ENCODE assay signal across 29 mouse cellular contexts in the genomic region with DNA sequence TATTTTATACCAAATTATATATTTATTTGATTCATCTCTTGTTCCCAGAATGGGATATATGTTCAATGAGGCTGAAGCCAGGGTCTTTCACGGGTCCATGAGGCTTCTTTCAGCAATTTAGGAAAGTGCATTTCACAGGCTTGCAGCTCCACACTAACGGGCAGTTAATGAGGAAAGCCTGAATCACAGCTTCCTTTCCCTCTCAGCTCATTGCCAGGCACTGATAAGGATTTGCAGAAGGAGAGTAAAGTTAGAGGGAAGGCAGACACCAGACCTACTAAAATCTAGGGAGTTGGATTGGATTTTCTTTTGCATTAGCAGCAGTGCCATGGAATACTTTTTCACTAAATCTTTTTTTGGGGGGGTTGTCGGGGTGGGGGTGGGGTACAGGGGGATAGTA.
A peak's percentile ranks its signal among the peaks of the same experiment; 100 is the strongest.
DNase-seq lines count a peak whose midpoint lies in the region; ATAC-seq and TF ChIP-seq lines count a peak whose summit lies in the region.
"Had no signal": no experiment of that assay in that cellular context is flagged by ENCODE, and none has a peak within 500 bp of the region (broad histone marks: within the 10 kb centered on the region; RNA-seq: fewer than 3 reads in every experiment).

No protein-coding gene starts in this region.

- no peaks in the 10 kb centered on the region for H3K36me3 ChIP-seq in heart, embryonic 12.5 days
- H3K36me3 ChIP-seq in heart, embryonic 16.5 days (ENCODE audit: control insufficient read depth, insufficient read depth) = no peaks in the 10 kb centered on the region
- peaks cover 3% of the 10 kb centered on the region; the same call in 1 of the 2 replicates for H3K36me3 ChIP-seq in heart, embryonic 10.5 days
- H3K36me3 ChIP-seq in MEL (ENCODE audit: control insufficient read depth in 1 of 2, insufficient read depth in 2 of 2, low read length in 2 of 2) = peaks cover 0 to 7% of the 10 kb centered on the region in 2 experiments; a peak in 2 of 4 replicates
- no peaks in the 10 kb centered on the region for H3K36me3 ChIP-seq in forebrain, embryonic 13.5 days (ENCODE audit: poor library complexity, severe bottlenecking)
- H3K36me3 ChIP-seq: embryonic facial prominence, embryonic 13.5 days; forebrain, embryonic 12.5 days; hindbrain, embryonic 13.5 days had no signal

- H3K4me1 ChIP-seq in heart, embryonic 12.5 days (replicated peaks) = peaks cover 33% of the 10 kb centered on the region
- H3K4me1 ChIP-seq in heart, embryonic 16.5 days (ENCODE audit: control insufficient read depth, insufficient read depth, low read length) = peaks cover 20% of the 10 kb centered on the region
- H3K4me1 ChIP-seq in heart, embryonic 10.5 days = peaks cover 25% of the 10 kb centered on the region
- 0 out of 4 replicates have a peak, but pooled peaks cover 0 to 4% of the 10 kb centered on the region in 2 experiments for H3K4me1 ChIP-seq in MEL (ENCODE audit: control insufficient read depth in 1 of 2, insufficient read depth in 2 of 2, low read length in 2 of 2)
- H3K4me1 ChIP-seq in forebrain, embryonic 13.5 days = peaks cover 41% of the 10 kb centered on the region
- H3K4me1 ChIP-seq: embryonic facial prominence, embryonic 10.5 days; embryonic facial prominence, embryonic 13.5 days; hindbrain, embryonic 10.5 days had no signal

- no peak overlapping the region for H3K9ac ChIP-seq in heart, embryonic 12.5 days
- H3K9ac ChIP-seq in heart, embryonic 16.5 days (ENCODE audit: low read length) = no peak overlapping the region
- H3K9ac ChIP-seq in MEL (ENCODE audit: control insufficient read depth, low read depth, low read length, poor library complexity, severe bottlenecking) = no peak overlapping the region
- H3K9ac ChIP-seq in forebrain, embryonic 13.5 days = no peak overlapping the region
- H3K9ac ChIP-seq: embryonic facial prominence, embryonic 13.5 days; forebrain, embryonic 12.5 days; hindbrain, embryonic 13.5 days had no signal

- 25% methylated on average over 3 of the region's 3 CpGs for WGBS in heart, embryonic 12.5 days
- 35% methylated on average over 3 of the region's 3 CpGs for WGBS in heart, embryonic 16.5 days
- WGBS in heart, embryonic 10.5 days = 27% methylated on average over 3 of the region's 3 CpGs
- WGBS in forebrain, embryonic 13.5 days = 51% methylated on average over 3 of the region's 3 CpGs

- no peaks in the 10 kb centered on the region for H3K27me3 ChIP-seq in heart, embryonic 12.5 days (replicated peaks)
- no peaks in the 10 kb centered on the region for H3K27me3 ChIP-seq in heart, embryonic 16.5 days (ENCODE audit: control insufficient read depth, insufficient read depth, low read length)
- no peaks in the 10 kb centered on the region for H3K27me3 ChIP-seq in heart, embryonic 10.5 days (ENCODE audit: insufficient read depth, poor library complexity, severe bottlenecking)
- H3K27me3 ChIP-seq in MEL (ENCODE audit: control insufficient read depth in 1 of 2, insufficient read depth in 2 of 2, low read length in 2 of 2) = no peaks in the 10 kb centered on the region
- no peaks in the 10 kb centered on the region for H3K27me3 ChIP-seq in forebrain, embryonic 13.5 days
- H3K27me3 ChIP-seq: embryonic facial prominence, embryonic 13.5 days; forebrain, embryonic 12.5 days; hindbrain, embryonic 13.5 days had no signal

- TF ChIP-seq EP300 in MEL (IDR thresholded peaks at IDR 0.05; ENCODE audit: low read depth in 1 of 2, low read length in 2 of 2) = peak in 1 of 2 experiments; percentile 46; a peak in 1 of 4 replicates

- H3K27ac ChIP-seq in heart, embryonic 12.5 days (ENCODE audit: poor library complexity, severe bottlenecking) = peak overlapping the region; percentile 69
- peak overlapping the region; percentile 57 for H3K27ac ChIP-seq in heart, embryonic 16.5 days (ENCODE audit: low read length)
- H3K27ac ChIP-seq in heart, embryonic 10.5 days = no peak overlapping the region
- no peak overlapping the region for H3K27ac ChIP-seq in MEL (ENCODE audit: control insufficient read depth, low read depth, low read length)
- no peak overlapping the region for H3K27ac ChIP-seq in forebrain, embryonic 13.5 days
- H3K27ac ChIP-seq: embryonic facial prominence, embryonic 10.5 days; embryonic facial prominence, embryonic 13.5 days; forebrain, embryonic 12.5 days; hindbrain, embryonic 10.5 days; hindbrain, embryonic 13.5 days; hindbrain, postnatal 0 days had no signal

- no peak for TF ChIP-seq POLR2A in MEL (IDR thresholded peaks at IDR 0.05; ENCODE audit: control insufficient read depth in 1 of 2, insufficient read depth in 1 of 2, low read depth in 1 of 2, low read length in 2 of 2, poor library complexity in 1 of 2)
- no peak for TF ChIP-seq POLR2A in brain, embryonic 14.5 days (IDR thresholded peaks at IDR 0.05; ENCODE audit: borderline replicate concordance, extremely low read depth, insufficient read depth, insufficient read length, poor library complexity, severe bottlenecking)

- H3K4me3 ChIP-seq in heart, embryonic 12.5 days = no peak overlapping the region
- no peak overlapping the region for H3K4me3 ChIP-seq in heart, embryonic 16.5 days (ENCODE audit: low read length)
- no peak overlapping the region for H3K4me3 ChIP-seq in heart, embryonic 10.5 days
- no peak overlapping the region for H3K4me3 ChIP-seq in MEL (ENCODE audit: control insufficient read depth in 1 of 2, insufficient read depth in 1 of 2, low read depth in 2 of 2, low read length in 2 of 2)
- H3K4me3 ChIP-seq in forebrain, embryonic 13.5 days = no peak overlapping the region
- H3K4me3 ChIP-seq: embryonic facial prominence, embryonic 10.5 days; embryonic facial prominence, embryonic 13.5 days; erythroblast, embryonic 14.5 days; forebrain, embryonic 12.5 days; hindbrain, embryonic 10.5 days; hindbrain, embryonic 13.5 days had no signal

- ATAC-seq in heart, embryonic 12.5 days (ENCODE audit: insufficient number of reproducible peaks, low FRiP score) = no peak
- no peak for ATAC-seq in heart, embryonic 16.5 days (replicated peaks; ENCODE audit: extremely low read depth, insufficient read depth, low FRiP score)
- ATAC-seq in forebrain, embryonic 13.5 days = no peak
- ATAC-seq: forebrain, embryonic 16.5 days; hindbrain, postnatal 0 days; inflammation-experienced regulatory T-cells, adult 6 months; intestine, embryonic 16.5 days had no signal

- H3K79me2 ChIP-seq in MEL (ENCODE audit: control insufficient read depth, insufficient read depth, low read length, poor library complexity) = peaks cover 15% of the 10 kb centered on the region; the same call in 1 of the 2 replicates

- no peak for TF ChIP-seq RAD21 in MEL (IDR thresholded peaks at IDR 0.05; ENCODE audit: low read depth, low read length)

- H3K9me3 ChIP-seq in heart, embryonic 12.5 days (replicated peaks) = 0 out of 2 replicates have a peak, but pooled peaks cover 3% of the 10 kb centered on the region
- no peaks in the 10 kb centered on the region for H3K9me3 ChIP-seq in heart, embryonic 16.5 days (replicated peaks; ENCODE audit: control insufficient read depth, low read length)
- H3K9me3 ChIP-seq in heart, embryonic 10.5 days = no peaks in the 10 kb centered on the region
- no peaks in the 10 kb centered on the region for H3K9me3 ChIP-seq in MEL (replicated peaks; ENCODE audit: insufficient read depth, low read length)
- H3K9me3 ChIP-seq in forebrain, embryonic 13.5 days (replicated peaks) = no peaks in the 10 kb centered on the region
- H3K9me3 ChIP-seq: embryonic facial prominence, embryonic 10.5 days; embryonic facial prominence, embryonic 13.5 days; forebrain, embryonic 12.5 days; hindbrain, embryonic 10.5 days; hindbrain, embryonic 13.5 days had no signal

- DNase-seq in heart, adult 18-20 months = no peak
- no peak for DNase-seq in heart, embryonic 10.5 days (ENCODE audit: low spot score)
- peak; percentile 43 for DNase-seq in MEL (ENCODE audit: low read depth, low spot score)
- DNase-seq in brain, embryonic 14.5 days (ENCODE audit: low read depth) = peak; percentile 45
- DNase-seq: adrenal gland, adult 2 months; adrenal gland, postnatal 14 days; cerebellum, adult 11-12 months; cerebellum, adult 8-10 months; cerebellum, postnatal 10 days; cerebellum, postnatal 36 days; embryo, embryonic 11 days; gastrocnemius, postnatal 10 days; gastrocnemius, postnatal 36 days; heart, postnatal 10 days; kidney, adult 18-20 months; kidney, adult 9 months had no signal

- H3K4me2 ChIP-seq in heart, embryonic 12.5 days = no peak overlapping the region
- H3K4me2 ChIP-seq in heart, embryonic 16.5 days (ENCODE audit: low read depth, low read length) = no peak overlapping the region
- H3K4me2 ChIP-seq in forebrain, embryonic 13.5 days = no peak overlapping the region
- H3K4me2 ChIP-seq: embryonic facial prominence, embryonic 13.5 days; forebrain, embryonic 12.5 days; hindbrain, embryonic 13.5 days had no signal

- no peak for TF ChIP-seq CTCF in MEL (IDR thresholded peaks at IDR 0.05 in 2 of 3, conservative IDR thresholded peaks at IDR 0.05 in 1 of 3; ENCODE audit: control insufficient read depth in 1 of 3, insufficient read depth in 1 of 3, low read depth in 2 of 3, low read length in 3 of 3, poor library complexity in 1 of 3, severe bottlenecking in 1 of 3)
- TF ChIP-seq CTCF in brain, embryonic 14.5 days (IDR thresholded peaks at IDR 0.05; ENCODE audit: borderline replicate concordance, extremely low read depth, insufficient read depth, insufficient read length) = no peak

TF ChIP-seq in MEL, 35 proteins besides CTCF, POLR2A, EP300 and RAD21:
- TF ChIP-seq GATA1 (IDR thresholded peaks at IDR 0.05; ENCODE audit: low read depth, low read length) (peak; percentile 65), RCOR1 (IDR thresholded peaks at IDR 0.05; ENCODE audit: low read depth, low read length) (peak; percentile 84), MXI1 (IDR thresholded peaks at IDR 0.05; ENCODE audit: low read depth, low read length) (no peak), TCF12 (IDR thresholded peaks at IDR 0.05; ENCODE audit: low read depth, low read length) (no peak)

Comparison
In these comparisons a context has a peak if more than half of its experiments do, and no peak if none do; other contexts are left out.
1. H3K27ac ChIP-seq: peak in heart, embryonic 12.5 days (single experiment) and heart, embryonic 16.5 days (single experiment); none in heart, embryonic 10.5 days (single experiment), MEL (single experiment) and forebrain, embryonic 13.5 days (single experiment).
2. DNase-seq: peak in MEL (single experiment) and brain, embryonic 14.5 days (single experiment); none in heart, adult 18-20 months (0 of 2) and heart, embryonic 10.5 days (single experiment).